Mouse (Mus musculus) neural tube, embryonic 14.5 days (tissue): Measurements from ENCODE around the gene Dnaja1. TPM values are rescaled to one million over a fixed set of nuclear protein-coding genes. Genes with fewer than 3 reads are reported as not detected.

ENCODE experiments used
- ATAC-seq: fragments of 200-750 bp; cut with Nextera tagmentation; 2 replicates; pipeline ENCODE4 v1.8.0; 2017; ENCODE audit warnings: low read depth, mild to moderate bottlenecking, moderate TSS enrichment, moderate library complexity
- H3K27ac ChIP-seq: fragments of 300-500 bp; sonication (generic); 2 replicates; pipeline ENCODE4 v1.5.1; 2014; ENCODE audit warnings: low read depth, mild to moderate bottlenecking, control low read depth, low read length, moderate library complexity, mixed read lengths
- H3K27me3 ChIP-seq: fragments of 300-500 bp; sonication (generic); 2 replicates; pipeline ENCODE4 v1.6.1; 2014; ENCODE audit warnings: low read length; ENCODE audit not compliant: control insufficient read depth, insufficient read depth
- H3K36me3 ChIP-seq: fragments of 300-500 bp; sonication (generic); 2 replicates; pipeline ENCODE4 v1.6.1; 2014; ENCODE audit warnings: low read length, mixed read lengths; ENCODE audit not compliant: control insufficient read depth, insufficient read depth
- H3K4me1 ChIP-seq: fragments of 300-500 bp; sonication (generic); 2 replicates; pipeline ENCODE4 v1.6.1; 2014; ENCODE audit warnings: low read length; ENCODE audit not compliant: control insufficient read depth, insufficient read depth
- H3K4me2 ChIP-seq: fragments of 300-500 bp; sonication (generic); 2 replicates; pipeline ENCODE4 v1.6.1; 2014; ENCODE audit warnings: mild to moderate bottlenecking, low read depth, low read length, control low read depth
- H3K4me3 ChIP-seq: fragments of 300-500 bp; sonication (generic); 2 replicates; pipeline ENCODE4 v1.5.1; 2014; ENCODE audit warnings: low read depth, low read length, control low read depth, mixed read lengths
- H3K9ac ChIP-seq: fragments of 300-500 bp; sonication (generic); replicated peaks from 2 replicates; pipeline ENCODE4 v1.6.1; 2014; ENCODE audit warnings: low read depth, mild to moderate bottlenecking, control low read depth, low read length, mixed read lengths
- H3K9me3 ChIP-seq: fragments of 300-500 bp; sonication (generic); 2 replicates; pipeline ENCODE4 v1.6.1; 2016; ENCODE audit warnings: low read length; ENCODE audit not compliant: control insufficient read depth
- WGBS: fragments of 180-500 bp; shearing (Covaris S2); extraction: QIAGEN DNeasy Blood & Tissue Kit; methylation state at CpG from one replicate; pipeline ENCODE4 v1.1.7; 2014; 5-methylcytosine and 5-hydroxymethylcytosine counted together
- microRNA counts: library from miRNA; unstranded; fragments of <30 nt; microRNA quantifications from one replicate; lab custom pipeline; 2016
- microRNA-seq: library from miRNA; unstranded; fragments of <30 nt; microRNA quantifications from one replicate; pipeline ENCODE4, GENCODE M21; 2016
- polyA plus RNA-seq: library from polyadenylated mRNA; unstranded; fragments of >200 nt; fragmentation: Nextera tagmentation; extraction: Ambion mirVana; gene quantifications from 2 replicates; pipeline ENCODE4 v1.2.1, GENCODE M21; 2014

Gene Dnaja1
- polyA plus RNA-seq, 1 experiment from 2014 or later, result 653 TPM

DNA sequence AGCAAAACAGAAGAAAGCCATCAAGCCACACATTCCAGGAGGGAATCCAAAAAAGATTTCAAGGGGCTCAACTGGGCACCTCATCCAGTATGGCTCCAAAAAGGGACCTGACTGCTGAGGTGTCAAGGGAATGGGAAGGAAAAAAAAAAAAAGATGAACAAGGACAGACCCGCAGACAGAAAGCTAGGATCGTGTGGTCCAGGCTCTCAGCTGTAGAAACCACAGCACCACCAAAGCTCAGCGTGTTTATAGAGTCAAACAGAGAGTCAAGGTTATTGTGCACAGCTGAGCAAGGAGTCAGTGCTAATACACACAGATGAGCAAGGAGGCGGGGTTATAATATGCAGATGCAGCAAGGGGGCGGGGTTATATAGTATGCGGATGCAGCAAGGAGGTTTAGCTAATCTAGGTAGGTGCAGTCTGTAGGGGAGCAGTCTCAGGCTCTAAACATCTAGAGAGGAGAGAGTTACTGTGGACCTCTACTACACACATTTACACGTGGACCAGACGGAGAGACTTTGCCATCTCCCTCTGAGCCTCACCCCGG lies 63.7 kb downstream of the Dnaja1 start:
- H3K4me1 ChIP-seq, result no peaks in the 10 kb centered on the region
- H3K4me3 ChIP-seq, result no peak overlapping the region
- no peaks in the 10 kb centered on the region for H3K9me3 ChIP-seq
- whole genome bisulfite sequencing, result 77% methylated on average over 9 of the region's 9 CpGs
- ATAC-seq, result no peak
- no peak overlapping the region for H3K4me2 ChIP-seq
- no peaks in the 10 kb centered on the region for H3K36me3 ChIP-seq
- H3K9ac ChIP-seq, result no peak overlapping the region
- no peaks in the 10 kb centered on the region for H3K27me3 ChIP-seq
- H3K27ac ChIP-seq, result no peak overlapping the region

DNA sequence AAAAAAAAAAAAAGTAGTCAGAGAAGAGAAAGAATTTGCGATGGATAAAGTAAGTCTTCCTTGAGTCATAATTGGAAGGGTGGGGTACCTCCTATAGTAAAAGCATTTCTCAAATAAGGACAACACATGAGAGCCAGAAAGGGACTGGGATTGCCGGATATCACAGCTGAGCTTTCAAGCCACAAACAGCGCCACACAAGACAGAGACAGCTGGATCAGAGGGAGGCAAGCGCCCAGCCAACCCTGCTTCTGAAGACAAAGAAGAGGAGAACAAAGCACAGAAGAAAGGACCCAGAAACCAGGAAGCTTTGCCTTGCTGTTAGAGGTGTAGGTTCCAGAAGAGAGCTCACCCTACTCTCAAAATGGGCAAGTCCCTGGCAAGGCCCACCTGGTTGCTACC lies 64.6 kb downstream of the Dnaja1 start:
- H3K27me3 ChIP-seq, result no peaks in the 10 kb centered on the region
- 77% methylated on average over 4 of the region's 4 CpGs for WGBS

More for the DNA sequence above, 64.6 kb downstream of the Dnaja1 start:
- no peak for ATAC-seq
- H3K4me1 ChIP-seq, result no peaks in the 10 kb centered on the region
- H3K9me3 ChIP-seq, result no peaks in the 10 kb centered on the region
- H3K9ac ChIP-seq, result no peak overlapping the region
- no peak overlapping the region for H3K4me3 ChIP-seq
- no peak overlapping the region for H3K27ac ChIP-seq
- H3K36me3 ChIP-seq, result no peaks in the 10 kb centered on the region
- H3K4me2 ChIP-seq, result no peak overlapping the region

MicroRNAs encoded within 50 kb of the gene (microRNA counts, 519-probe panel; counts per million panel counts)
- microRNA mmu-miR-207 (lab: Ali Mortazavi, UCI), result not detected

Small RNA genes lying within 50 kb of the gene (microRNA-seq; reads per million reads assigned to microRNA genes)
- gene Mir207, result not detected

Other genes starting within 250 kb of the Dnaja1 start
- 1.9 and 3.3 TPM in 2 replicates for gene Tmem215, start 250.0 kb upstream of the Dnaja1 start, polyA plus RNA-seq
- 47.4 and 52.4 TPM in 2 replicates for gene Aptx, start 19.0 kb upstream of the Dnaja1 start, polyA plus RNA-seq
- 117 and 125 TPM in 2 replicates for gene Smu1, start 35.8 kb downstream of the Dnaja1 start, polyA plus RNA-seq
- 5.2 and 9.9 TPM in 2 replicates for gene B4galt1, start 131.9 kb downstream of the Dnaja1 start, polyA plus RNA-seq
- not detected in 2 replicates for gene Spink4, start 197.9 kb downstream of the Dnaja1 start, polyA plus RNA-seq
- gene Bag1, start 226.1 kb downstream of the Dnaja1 start, polyA plus RNA-seq, result 195 and 239 TPM in 2 replicates
- gene Chmp5, start 226.3 kb downstream of the Dnaja1 start, polyA plus RNA-seq, result 145 and 154 TPM in 2 replicates
- gene Nfx1, start 248.8 kb downstream of the Dnaja1 start, polyA plus RNA-seq, result 122 and 126 TPM in 2 replicates